Mouse (Mus musculus): ENCODE results near the gene Gm6899. TPM values are rescaled to one million over a fixed set of nuclear protein-coding genes. Genes with fewer than 3 reads are reported as not detected.

The Gm6899 gene
- polyA plus RNA-seq, 1 experiment from 2014 or later: 0.35 TPM

- H3K4me1 ChIP-seq (ENCODE audit: insufficient read depth, low read length): peaks cover 6% of the 10 kb centered on the region; the same call in 1 of the 2 replicates
- no peak for ATAC-seq (ENCODE audit: low FRiP score, low TSS enrichment)
- no peak overlapping the region for H3K27ac ChIP-seq (ENCODE audit: low read length)
- no peaks in the 10 kb centered on the region for H3K27me3 ChIP-seq (ENCODE audit: insufficient read depth, low read length)
- H3K4me3 ChIP-seq (ENCODE audit: low read length): no peak overlapping the region
- no peaks in the 10 kb centered on the region for H3K36me3 ChIP-seq (ENCODE audit: insufficient read depth, low read length)
- 59% methylated on average over 6 of the region's 6 CpGs for WGBS
- no peak overlapping the region for H3K4me2 ChIP-seq (replicated peaks; ENCODE audit: low read depth, low read length)
- H3K9me3 ChIP-seq (ENCODE audit: low read length): no peaks in the 10 kb centered on the region
- no peak overlapping the region for H3K9ac ChIP-seq (replicated peaks; ENCODE audit: low read length)
Observed at GRCm38 (mm10) chr11:26597145-26597544, 4.1 kb downstream of the Gm6899 start.

GRCm38 (mm10) chr11:26597761-26598160, 4.7 kb downstream of the Gm6899 start:
- Histone ChIP-seq H3K9ac (replicated peaks; ENCODE audit: low read length) (no peak overlapping the region), H3K4me3 (ENCODE audit: low read length) (no peak overlapping the region), H3K9me3 (ENCODE audit: low read length) (no peaks in the 10 kb centered on the region), H3K4me2 (replicated peaks; ENCODE audit: low read depth, low read length) (no peak overlapping the region), H3K36me3 (ENCODE audit: insufficient read depth, low read length) (no peaks in the 10 kb centered on the region), H3K27me3 (ENCODE audit: insufficient read depth, low read length) (no peaks in the 10 kb centered on the region), H3K27ac (ENCODE audit: low read length) (no peak overlapping the region), H3K4me1 (ENCODE audit: insufficient read depth, low read length) (no peaks in the 10 kb centered on the region)
- ATAC-seq (ENCODE audit: low FRiP score, low TSS enrichment): no peak
- 73% methylated on average over 6 of the region's 6 CpGs for WGBS

GRCm38 (mm10) chr11:26598876-26599275, 5.8 kb downstream of the Gm6899 start:
- no peak overlapping the region for H3K4me2 ChIP-seq (replicated peaks; ENCODE audit: low read depth, low read length)
- no peaks in the 10 kb centered on the region for H3K9me3 ChIP-seq (ENCODE audit: low read length)
- no peak overlapping the region for H3K27ac ChIP-seq (ENCODE audit: low read length)
- no peaks in the 10 kb centered on the region for H3K36me3 ChIP-seq (ENCODE audit: insufficient read depth, low read length)
- H3K4me3 ChIP-seq (ENCODE audit: low read length): no peak overlapping the region
- no peak overlapping the region for H3K9ac ChIP-seq (replicated peaks; ENCODE audit: low read length)
- WGBS: 74% methylated on average over 1 of the region's 1 CpGs
- no peaks in the 10 kb centered on the region for H3K4me1 ChIP-seq (ENCODE audit: insufficient read depth, low read length)
- H3K27me3 ChIP-seq (ENCODE audit: insufficient read depth, low read length): no peaks in the 10 kb centered on the region
- ATAC-seq (ENCODE audit: low FRiP score, low TSS enrichment): no peak

GRCm38 (mm10) chr11:26600692-26601091, 7.7 kb downstream of the Gm6899 start:
- Histone ChIP-seq H3K27ac (ENCODE audit: low read length) (no peak overlapping the region), H3K4me3 (ENCODE audit: low read length) (no peak overlapping the region), H3K36me3 (ENCODE audit: insufficient read depth, low read length) (no peaks in the 10 kb centered on the region), H3K4me1 (ENCODE audit: insufficient read depth, low read length) (no peaks in the 10 kb centered on the region), H3K9ac (replicated peaks; ENCODE audit: low read length) (no peak overlapping the region), H3K27me3 (ENCODE audit: insufficient read depth, low read length) (no peaks in the 10 kb centered on the region), H3K9me3 (ENCODE audit: low read length) (no peaks in the 10 kb centered on the region), H3K4me2 (replicated peaks; ENCODE audit: low read depth, low read length) (no peak overlapping the region)
- ATAC-seq (ENCODE audit: low FRiP score, low TSS enrichment): no peak
- 86% methylated on average over 4 of the region's 4 CpGs for WGBS

GRCm38 (mm10) chr11:26601571-26602175, 8.6 kb downstream of the Gm6899 start:
- H3K27ac ChIP-seq (ENCODE audit: low read length): no peak overlapping the region
- no peaks in the 10 kb centered on the region for H3K27me3 ChIP-seq (ENCODE audit: insufficient read depth, low read length)
- H3K4me1 ChIP-seq (ENCODE audit: insufficient read depth, low read length): no peaks in the 10 kb centered on the region
- H3K9me3 ChIP-seq (ENCODE audit: low read length): no peaks in the 10 kb centered on the region
- WGBS: 92% methylated on average over 2 of the region's 2 CpGs
- H3K4me2 ChIP-seq (replicated peaks; ENCODE audit: low read depth, low read length): no peak overlapping the region
- ATAC-seq (ENCODE audit: low FRiP score, low TSS enrichment): no peak
- H3K36me3 ChIP-seq (ENCODE audit: insufficient read depth, low read length): no peaks in the 10 kb centered on the region
- no peak overlapping the region for H3K4me3 ChIP-seq (ENCODE audit: low read length)
- H3K9ac ChIP-seq (replicated peaks; ENCODE audit: low read length): no peak overlapping the region

- ATAC-seq (ENCODE audit: low FRiP score, low TSS enrichment): no peak
- no peak overlapping the region for H3K27ac ChIP-seq (ENCODE audit: low read length)
- WGBS: 100% methylated on average over 1 of the region's 1 CpGs
Observed at GRCm38 (mm10) chr11:26604061-26604655, 11.1 kb downstream of the Gm6899 start.

GRCm38 (mm10) chr11:26608795-26609194, 15.8 kb downstream of the Gm6899 start:
- Histone ChIP-seq H3K4me2 (replicated peaks; ENCODE audit: low read depth, low read length) (no peak overlapping the region), H3K4me1 (ENCODE audit: insufficient read depth, low read length) (no peaks in the 10 kb centered on the region), H3K9ac (replicated peaks; ENCODE audit: low read length) (no peak overlapping the region), H3K36me3 (ENCODE audit: insufficient read depth, low read length) (no peaks in the 10 kb centered on the region), H3K27ac (ENCODE audit: low read length) (no peak overlapping the region), H3K9me3 (ENCODE audit: low read length) (no peaks in the 10 kb centered on the region), H3K27me3 (ENCODE audit: insufficient read depth, low read length) (no peaks in the 10 kb centered on the region), H3K4me3 (ENCODE audit: low read length) (no peak overlapping the region)
- no peak for ATAC-seq (ENCODE audit: low FRiP score, low TSS enrichment)
- WGBS: 58% methylated on average over 10 of the region's 10 CpGs

More at GRCm38 (mm10) chr11:26604061-26604655, 11.1 kb downstream of the Gm6899 start:
- H3K27me3 ChIP-seq (ENCODE audit: insufficient read depth, low read length): no peaks in the 10 kb centered on the region
- H3K4me1 ChIP-seq (ENCODE audit: insufficient read depth, low read length): no peaks in the 10 kb centered on the region
- no peak overlapping the region for H3K4me3 ChIP-seq (ENCODE audit: low read length)
- no peaks in the 10 kb centered on the region for H3K36me3 ChIP-seq (ENCODE audit: insufficient read depth, low read length)
- H3K4me2 ChIP-seq (replicated peaks; ENCODE audit: low read depth, low read length): no peak overlapping the region
- no peaks in the 10 kb centered on the region for H3K9me3 ChIP-seq (ENCODE audit: low read length)
- no peak overlapping the region for H3K9ac ChIP-seq (replicated peaks; ENCODE audit: low read length)

- H3K4me3 ChIP-seq (ENCODE audit: low read length): no peak overlapping the region
- H3K4me1 ChIP-seq (ENCODE audit: insufficient read depth, low read length): no peaks in the 10 kb centered on the region
- no peak for ATAC-seq (ENCODE audit: low FRiP score, low TSS enrichment)
- no peak overlapping the region for H3K4me2 ChIP-seq (replicated peaks; ENCODE audit: low read depth, low read length)
- H3K36me3 ChIP-seq (ENCODE audit: insufficient read depth, low read length): no peaks in the 10 kb centered on the region
- no peaks in the 10 kb centered on the region for H3K9me3 ChIP-seq (ENCODE audit: low read length)
- no peak overlapping the region for H3K9ac ChIP-seq (replicated peaks; ENCODE audit: low read length)
- no peaks in the 10 kb centered on the region for H3K27me3 ChIP-seq (ENCODE audit: insufficient read depth, low read length)
- 76% methylated on average over 2 of the region's 2 CpGs for WGBS
- H3K27ac ChIP-seq (ENCODE audit: low read length): no peak overlapping the region
Observed at GRCm38 (mm10) chr11:26618475-26619223, 25.6 kb downstream of the Gm6899 start.

GRCm38 (mm10) chr11:26622727-26623126, 29.7 kb downstream of the Gm6899 start:
- no peak overlapping the region for H3K9ac ChIP-seq (replicated peaks; ENCODE audit: low read length)
- no peaks in the 10 kb centered on the region for H3K4me1 ChIP-seq (ENCODE audit: insufficient read depth, low read length)
- no peak overlapping the region for H3K4me2 ChIP-seq (replicated peaks; ENCODE audit: low read depth, low read length)
- WGBS: 77% methylated on average over 5 of the region's 5 CpGs
- H3K36me3 ChIP-seq (ENCODE audit: insufficient read depth, low read length): no peaks in the 10 kb centered on the region
- H3K27me3 ChIP-seq (ENCODE audit: insufficient read depth, low read length): no peaks in the 10 kb centered on the region
- no peaks in the 10 kb centered on the region for H3K9me3 ChIP-seq (ENCODE audit: low read length)
- H3K4me3 ChIP-seq (ENCODE audit: low read length): no peak overlapping the region
- no peak for ATAC-seq (ENCODE audit: low FRiP score, low TSS enrichment)
- no peak overlapping the region for H3K27ac ChIP-seq (ENCODE audit: low read length)

- Histone ChIP-seq H3K9ac (replicated peaks; ENCODE audit: low read length) (no peak overlapping the region), H3K4me3 (ENCODE audit: low read length) (no peak overlapping the region), H3K36me3 (ENCODE audit: insufficient read depth, low read length) (no peaks in the 10 kb centered on the region), H3K27me3 (ENCODE audit: insufficient read depth, low read length) (no peaks in the 10 kb centered on the region), H3K9me3 (ENCODE audit: low read length) (no peaks in the 10 kb centered on the region), H3K4me1 (ENCODE audit: insufficient read depth, low read length) (no peaks in the 10 kb centered on the region), H3K27ac (ENCODE audit: low read length) (no peak overlapping the region), H3K4me2 (replicated peaks; ENCODE audit: low read depth, low read length) (no peak overlapping the region)
- ATAC-seq (ENCODE audit: low FRiP score, low TSS enrichment): no peak
- WGBS: 75% methylated on average over 1 of the region's 1 CpGs
Observed at GRCm38 (mm10) chr11:26636239-26636638, 43.2 kb downstream of the Gm6899 start.
